Mouse (Mus musculus) granulocyte monocyte progenitor cell, adult 5-6 weeks (primary cell): ENCODE results near the gene Akirin2. TPM values are rescaled to one million over a fixed set of nuclear protein-coding genes. Genes with fewer than 3 reads are reported as not detected.

Experiments used
- ATAC-seq: replicated peaks from 2 replicates; pipeline ENCODE4 v1.8.0; 2016; ENCODE audit warnings: mild to moderate bottlenecking, moderate TSS enrichment, inconsistent platforms; ENCODE audit not compliant: poor library complexity, severe bottlenecking
- total RNA-seq, 2 experiments: library from RNA; stranded (forward) in 1 of 2; stranded (reverse) in 1 of 2; fragments of 200-712, 200-1000 nt in 1 of 2; fragments of >200 nt in 1 of 2; fragmentation: Nextera tagmentation in 1 of 2; gene quantifications; 2 replicates each; pipeline ENCODE4 v1.2.3; 2014 to 2017

Gene Akirin2
- total RNA-seq, 2 experiments from 2014 or later, result 37.7 to 40.0 TPM

DNA sequence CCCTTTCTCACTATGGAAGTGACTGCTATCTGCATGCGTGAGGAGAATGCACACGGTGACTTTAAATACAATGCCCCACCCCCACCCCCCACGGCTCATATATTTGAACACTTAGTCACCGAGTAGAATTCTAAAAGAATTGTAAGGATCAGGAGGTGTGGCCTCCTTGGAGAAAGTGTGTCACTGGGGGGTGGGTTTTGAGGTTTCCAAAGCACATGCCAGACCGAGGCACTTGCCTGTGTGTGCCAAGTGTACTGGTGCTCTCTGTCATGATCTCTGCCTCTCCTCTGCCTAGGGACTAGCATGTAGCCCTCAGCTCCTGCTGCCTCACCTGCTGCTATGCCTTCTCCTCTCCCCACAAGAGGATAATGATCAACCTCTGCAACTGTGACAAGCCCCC lies 31.7 kb downstream of the Akirin2 start:
- ATAC-seq, result 0 out of 2 replicates have a peak, but pooled peaks have one; percentile 14

DNA sequence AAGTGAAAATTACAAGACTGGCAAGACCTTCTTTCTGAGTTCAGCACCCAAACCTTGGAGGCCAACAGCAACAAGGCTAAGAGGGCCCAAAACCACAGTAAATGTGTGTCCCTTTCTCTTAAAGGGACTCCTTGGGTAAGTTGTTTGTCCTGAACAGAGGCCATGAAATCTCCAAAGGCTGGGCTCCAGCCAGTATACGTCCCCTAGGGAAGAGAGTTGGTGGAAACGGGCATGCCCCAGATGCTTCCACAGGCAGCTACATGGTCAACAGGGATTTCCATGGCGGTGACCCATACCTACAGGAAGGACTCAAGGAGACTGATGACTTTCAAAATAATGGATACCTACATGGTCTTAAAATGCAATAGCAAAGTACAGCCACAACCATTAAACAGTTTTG lies 32.7 kb downstream of the Akirin2 start:
- no peak for ATAC-seq

DNA sequence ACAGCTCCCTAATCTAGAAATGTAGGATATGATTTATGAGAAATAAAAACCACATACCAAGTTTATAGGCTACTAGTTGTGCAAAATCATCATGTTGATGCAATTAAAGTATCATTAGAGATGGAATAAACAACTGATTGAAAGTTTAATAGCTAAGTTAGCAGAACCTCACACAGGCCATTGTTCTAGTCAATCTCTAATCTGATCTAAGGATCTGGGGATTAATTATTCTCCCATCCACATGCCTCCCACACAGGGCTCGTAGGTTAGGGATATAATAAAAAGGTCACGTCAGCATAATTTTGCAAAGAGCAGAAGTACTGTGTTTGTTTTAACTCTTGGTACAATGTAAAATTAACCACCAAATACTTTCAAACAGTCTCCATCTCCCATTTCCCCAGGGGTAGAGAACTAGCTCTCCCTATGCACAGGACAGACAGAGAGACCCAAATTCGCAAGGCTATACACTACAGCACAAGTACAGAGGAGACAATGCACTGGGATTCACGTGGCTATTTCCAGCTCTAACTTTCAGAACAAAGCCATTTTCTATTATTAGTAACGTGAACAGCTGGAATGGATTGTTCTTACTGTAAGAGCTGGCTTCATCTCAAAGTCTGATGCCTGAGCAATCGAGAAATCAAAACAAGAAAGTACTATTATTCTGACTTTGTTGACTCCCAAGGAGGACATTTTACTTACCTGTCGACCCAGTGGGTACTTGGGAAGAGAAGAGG lies 34.3 kb downstream of the Akirin2 start:
- no peak for ATAC-seq

DNA sequence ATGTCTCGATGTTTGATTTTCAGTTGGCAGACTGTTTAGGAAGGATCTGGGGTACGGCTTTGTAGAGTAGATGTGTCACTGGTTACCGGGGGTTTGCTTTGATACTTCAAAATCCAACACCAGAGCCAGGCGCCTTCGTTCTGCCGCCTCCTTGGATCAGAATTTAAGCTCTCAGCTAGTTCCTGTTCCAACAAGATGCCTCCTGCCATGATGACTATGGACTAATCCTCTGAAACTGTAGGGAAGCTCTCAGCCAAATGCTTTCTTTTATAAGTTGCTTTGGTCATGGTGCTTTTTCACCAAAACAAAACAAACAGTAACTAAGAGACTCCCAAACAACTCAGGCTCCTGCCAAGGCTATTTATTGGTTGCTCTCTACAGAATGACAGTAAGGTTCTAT lies 52.4 kb downstream of the Akirin2 start:
- ATAC-seq, result no peak

DNA sequence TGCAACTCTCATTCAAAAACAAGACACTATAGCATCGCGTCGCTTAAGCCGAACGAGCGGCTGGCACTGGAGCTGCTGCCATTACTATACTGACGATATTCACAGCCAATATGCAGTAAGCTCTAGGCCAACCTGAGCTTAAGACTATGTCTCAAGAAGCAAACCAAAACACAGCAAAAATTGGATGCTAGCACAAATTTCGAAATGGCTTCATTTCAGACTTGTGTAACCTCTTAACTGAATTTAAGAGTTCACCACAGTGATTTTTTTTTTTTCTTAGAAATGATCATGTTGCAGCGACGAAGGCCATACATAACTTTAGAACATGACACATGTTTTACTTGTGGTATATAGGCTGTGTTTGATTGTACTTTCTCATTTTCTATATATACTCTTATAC lies 55.9 kb downstream of the Akirin2 start:
- no peak for ATAC-seq

DNA sequence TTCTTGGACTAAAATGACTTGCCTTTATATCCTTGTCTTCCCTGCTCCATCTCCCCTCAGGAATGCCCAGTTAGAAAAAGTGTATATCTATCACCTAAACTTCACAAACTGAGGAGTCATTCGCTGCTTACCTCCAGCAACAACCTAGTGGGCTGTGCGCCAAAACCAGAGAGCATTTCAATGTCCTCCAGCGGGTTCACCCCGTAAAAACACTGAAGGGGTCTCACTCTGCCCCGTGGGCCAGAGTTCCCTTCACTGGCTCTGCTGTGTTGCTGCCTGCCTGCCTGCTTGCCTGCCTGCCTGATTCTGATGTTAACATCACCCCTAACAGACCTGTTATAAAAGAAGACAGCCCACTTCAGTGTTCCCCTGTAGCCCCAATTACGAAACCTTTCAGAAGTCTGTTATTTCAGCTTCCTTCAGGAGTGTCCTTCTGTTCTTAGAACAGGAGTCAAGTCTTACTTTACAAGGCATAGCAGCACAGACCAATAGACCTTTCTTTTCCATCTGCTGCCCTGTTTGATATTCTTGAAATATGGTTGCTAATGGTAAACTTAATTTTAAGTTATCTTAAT lies 62.9 kb downstream of the Akirin2 start:
- ATAC-seq, result peak; percentile 38

DNA sequence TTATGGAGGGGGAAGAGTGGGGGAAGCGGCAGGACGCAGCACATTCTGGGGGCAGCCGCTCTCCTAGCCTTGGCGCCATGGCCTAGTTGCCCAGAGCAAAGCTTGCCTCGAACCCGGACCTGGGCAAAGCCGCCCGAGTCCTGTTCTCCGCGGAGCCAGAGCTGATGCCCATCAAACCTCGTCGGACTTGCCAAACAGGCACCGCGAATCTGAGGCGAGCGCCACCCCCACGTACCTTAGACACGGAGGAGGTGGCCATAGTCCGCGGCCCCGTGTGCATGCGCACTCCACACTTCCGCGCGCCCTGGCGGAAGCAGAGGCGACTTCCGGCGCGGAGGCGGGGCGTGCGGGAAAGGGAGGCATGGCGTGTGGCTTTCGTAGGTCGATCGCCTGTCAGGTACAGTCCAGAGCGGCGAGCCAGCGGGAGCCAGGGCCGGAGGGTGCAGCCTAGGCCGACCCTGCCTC lies 63.9 kb downstream of the Akirin2 start, which contains the start of the genes Orc3 and Rars2:
Orc3 (minus strand) TSS at position 315 of the 465 bp plus-strand sequence.
Rars2 (plus strand) TSS at position 328 of the 465 bp plus-strand sequence.
- ATAC-seq, result peak; percentile 97

DNA sequence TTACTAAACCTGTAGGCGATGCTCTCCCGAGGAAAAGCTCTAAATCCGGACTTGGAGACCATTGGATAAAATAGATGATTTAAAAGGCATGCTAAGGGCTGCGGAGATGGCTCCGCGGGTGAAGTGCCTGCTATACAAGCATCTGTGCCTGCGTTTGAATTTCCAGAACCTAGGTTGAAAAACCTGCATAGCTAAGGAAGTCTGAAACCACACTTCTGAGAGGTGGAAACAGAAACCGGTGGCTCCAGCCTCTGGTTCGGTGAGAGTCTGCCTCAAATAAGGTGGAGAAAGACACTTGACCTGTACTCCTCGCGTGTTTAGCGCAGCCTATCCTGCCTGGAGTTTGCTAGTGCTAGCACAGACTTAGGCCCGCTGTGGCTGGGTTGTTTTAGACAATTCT lies 64.6 kb downstream of the Akirin2 start:
- ATAC-seq, result peak; percentile 4; the same call in 1 of the 2 replicates

DNA sequence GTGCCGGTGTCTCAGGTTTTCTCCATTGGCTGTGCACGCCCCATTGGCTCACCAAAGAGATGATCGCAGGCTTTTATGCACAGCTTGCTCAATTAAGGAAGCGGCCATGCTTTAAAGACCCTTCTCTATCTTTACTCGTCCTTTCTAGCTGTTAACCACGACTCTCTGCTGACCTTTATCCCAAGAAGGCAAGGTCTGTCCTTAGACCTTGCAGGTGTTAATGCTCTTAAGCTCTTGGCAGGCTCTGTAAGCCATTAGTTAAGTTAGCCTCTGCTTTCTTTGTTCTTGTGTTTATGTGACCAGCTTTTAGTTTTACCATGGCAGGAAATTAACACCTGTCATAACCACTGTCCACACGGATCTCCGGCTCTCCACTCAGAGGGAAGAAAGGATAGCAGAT lies 65.4 kb downstream of the Akirin2 start:
- ATAC-seq, result no peak

Other genes with a start within 250 kb of the Akirin2 start
- 114 and 131 TPM in 2 replicates for gene Orc3, start 64.0 kb downstream of the Akirin2 start, total RNA-seq (2014; fragmentation: Nextera tagmentation)
- 117 and 151 TPM in 2 replicates for gene Orc3, start 64.0 kb downstream of the Akirin2 start, total RNA-seq (2017)
- gene Rars2, start 64.0 kb downstream of the Akirin2 start, total RNA-seq (2014; fragmentation: Nextera tagmentation), result 34.4 and 35.5 TPM in 2 replicates
- 43.3 and 43.4 TPM in 2 replicates for gene Rars2, start 64.0 kb downstream of the Akirin2 start, total RNA-seq (2017)
- 18.5 and 30.9 TPM in 2 replicates for gene Slc35a1, start 136.5 kb downstream of the Akirin2 start, total RNA-seq (2014; fragmentation: Nextera tagmentation)
- 28.6 and 29.3 TPM in 2 replicates for gene Slc35a1, start 136.5 kb downstream of the Akirin2 start, total RNA-seq (2017)
- not detected in 2 replicates for gene Cfap206, start 179.3 kb downstream of the Akirin2 start, total RNA-seq (2014; fragmentation: Nextera tagmentation)
- gene Cfap206, start 179.3 kb downstream of the Akirin2 start, total RNA-seq (2017), result not detected in 2 replicates
- gene Gm136, start 205.3 kb downstream of the Akirin2 start, total RNA-seq (2014; fragmentation: Nextera tagmentation), result not detected in 2 replicates
- not detected in 2 replicates for gene Gm136, start 205.3 kb downstream of the Akirin2 start, total RNA-seq (2017)
- 12.3 and 29.8 TPM in 2 replicates for gene Smim8, start 227.5 kb downstream of the Akirin2 start, total RNA-seq (2014; fragmentation: Nextera tagmentation)
- gene Smim8, start 227.5 kb downstream of the Akirin2 start, total RNA-seq (2017), result 11.9 and 15.1 TPM in 2 replicates